Mouse (Mus musculus) lung, postnatal 0 days (tissue): ENCODE measurements around the gene Dnajc21. TPM values are rescaled to one million over a fixed set of nuclear protein-coding genes. Genes with fewer than 3 reads are reported as not detected.
A peak's percentile ranks its signal among the peaks of the same experiment; 100 is the strongest.

Experiments used
- ATAC-seq: fragments of 200-750 bp; cut with Nextera tagmentation; 2 replicates; pipeline ENCODE4 v1.8.0; 2017; ENCODE audit warnings: moderate library complexity
- DNase-seq: peaks from one replicate; pipeline ENCODE4 v3.0.0-alpha.2; 2016; ENCODE audit warnings: low spot score
- H3K27ac ChIP-seq: fragments of 300-500 bp; sonication (generic); 2 replicates; pipeline ENCODE4 v1.5.1; 2014; ENCODE audit warnings: antibody characterized with exemption, mild to moderate bottlenecking, low read length, mixed read lengths
- H3K27me3 ChIP-seq: fragments of 300-500 bp; sonication (generic); replicated peaks from 2 replicates; pipeline ENCODE4 v1.6.1; 2014; ENCODE audit warnings: low read length, mixed read lengths; ENCODE audit not compliant: insufficient read depth
- H3K36me3 ChIP-seq: fragments of 300-500 bp; sonication (generic); 2 replicates; pipeline ENCODE4 v1.6.1; 2014; ENCODE audit warnings: low read length, mixed read lengths; ENCODE audit not compliant: insufficient read depth
- H3K4me1 ChIP-seq: fragments of 300-500 bp; sonication (generic); 2 replicates; pipeline ENCODE4 v1.6.1; 2014; ENCODE audit warnings: antibody characterized with exemption, low read depth, low read length, mixed read lengths; ENCODE audit not compliant: insufficient read depth
- H3K4me2 ChIP-seq: fragments of 300-500 bp; sonication (generic); replicated peaks from 2 replicates; pipeline ENCODE4 v1.6.1; 2014; ENCODE audit warnings: low read depth, mild to moderate bottlenecking, low read length, moderate library complexity, mixed read lengths
- H3K4me3 ChIP-seq: fragments of 300-500 bp; sonication (generic); 2 replicates; pipeline ENCODE4 v1.5.1; 2014; ENCODE audit warnings: low read depth, low read length
- H3K9ac ChIP-seq: fragments of 300-500 bp; sonication (generic); replicated peaks from 2 replicates; pipeline ENCODE4 v1.6.1; 2014; ENCODE audit warnings: low read depth, mild to moderate bottlenecking
- H3K9me3 ChIP-seq: fragments of 300-500 bp; sonication (generic); 2 replicates; pipeline ENCODE4 v1.6.1; 2016; ENCODE audit warnings: low read length, mixed read lengths
- CTCF ChIP-seq: IDR thresholded peaks from 2 replicates; pipeline ENCODE4 v1.5.1; 2016; ENCODE audit warnings: antibody characterized with exemption, mild to moderate bottlenecking
- EP300 ChIP-seq: IDR thresholded peaks from 2 replicates; pipeline ENCODE4 v1.6.1; 2016; ENCODE audit warnings: antibody characterized with exemption, mild to moderate bottlenecking, control low read depth
- WGBS: fragments of 180-500 bp; shearing (Covaris S2); extraction: QIAGEN DNeasy Blood & Tissue Kit; methylation state at CpG from one replicate; pipeline ENCODE4 v1.1.7; 2014; 5-methylcytosine and 5-hydroxymethylcytosine counted together
- polyA plus RNA-seq: library from polyadenylated mRNA; unstranded; fragments of >200 nt; fragmentation: Nextera tagmentation; extraction: Ambion mirVana; gene quantifications from 2 replicates; pipeline ENCODE4 v1.2.1, GENCODE M21; 2015

Dnajc21 gene
- polyA plus RNA-seq, 1 experiment from 2014 or later = 10.0 TPM

- WGBS = under 1% methylated on average over 31 of the region's 40 CpGs
- peak; percentile 24 for DNase-seq
- peak overlapping the region; percentile 84 for H3K27ac ChIP-seq
- peak overlapping the region; percentile 84 for H3K4me2 ChIP-seq
- H3K27me3 ChIP-seq = no peaks in the 10 kb centered on the region
- no peak for TF ChIP-seq EP300
- H3K9me3 ChIP-seq = no peaks in the 10 kb centered on the region
- peaks cover 3% of the 10 kb centered on the region; the same call in 1 of the 2 replicates for H3K4me1 ChIP-seq
- H3K36me3 ChIP-seq = no peaks in the 10 kb centered on the region
- peak overlapping the region; percentile 70 for H3K4me3 ChIP-seq
- H3K9ac ChIP-seq = peak overlapping the region; percentile 70
- no peak for ATAC-seq
Observed at GRCm38 (mm10) chr15:10469641-10470150, 620 bp downstream of the Dnajc21 start.

GRCm38 (mm10) chr15:10468761-10469160, 1.6 kb downstream of the Dnajc21 start:
- H3K9ac ChIP-seq = no peak overlapping the region
- H3K4me1 ChIP-seq = peaks cover 3% of the 10 kb centered on the region
- DNase-seq (no peak), ATAC-seq (no peak)
- no peak overlapping the region for H3K4me3 ChIP-seq
- TF ChIP-seq EP300 (no peak), CTCF (no peak)
- no peaks in the 10 kb centered on the region for H3K36me3 ChIP-seq
- no peaks in the 10 kb centered on the region for H3K9me3 ChIP-seq
- no peaks in the 10 kb centered on the region for H3K27me3 ChIP-seq
- WGBS = 69% methylated on average over 3 of the region's 3 CpGs
- H3K27ac ChIP-seq = no peak overlapping the region
- no peak overlapping the region; the same call in 1 of the 2 replicates for H3K4me2 ChIP-seq

DNA sequence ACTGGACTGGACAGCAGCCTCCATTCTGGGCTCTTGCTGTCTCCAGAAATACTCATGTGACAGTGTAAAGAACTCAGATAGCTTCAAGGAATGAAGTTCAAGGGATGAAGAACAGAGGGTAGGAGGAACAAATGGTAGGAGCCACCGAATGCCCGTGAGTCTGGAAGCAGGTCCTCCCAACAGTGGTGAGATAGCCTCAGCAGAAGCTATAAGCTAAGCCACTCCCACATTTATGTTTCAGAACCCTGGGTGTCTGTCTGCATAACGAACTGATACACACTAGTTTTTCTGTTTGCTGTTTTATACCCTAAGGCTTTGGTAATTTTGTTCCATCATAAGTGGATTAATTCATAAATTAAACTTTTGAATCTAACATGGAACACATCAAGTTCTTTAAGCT, 5.6 kb downstream of the Dnajc21 start:
- H3K9me3 ChIP-seq = no peaks in the 10 kb centered on the region
- H3K27ac ChIP-seq = no peak overlapping the region
- H3K4me1 ChIP-seq = peaks cover 3% of the 10 kb centered on the region
- TF ChIP-seq CTCF (no peak), EP300 (no peak)
- no peaks in the 10 kb centered on the region for H3K27me3 ChIP-seq
- no peak for ATAC-seq
- DNase-seq = no peak
- 92% methylated on average over 3 of the region's 3 CpGs for WGBS
- H3K36me3 ChIP-seq = peaks cover 12% of the 10 kb centered on the region; the same call in 1 of the 2 replicates
- no peak overlapping the region for H3K4me3 ChIP-seq
- no peak overlapping the region for H3K4me2 ChIP-seq
- H3K9ac ChIP-seq = no peak overlapping the region

- 64% methylated on average over 5 of the region's 5 CpGs for WGBS
- ATAC-seq = no peak
- H3K27me3 ChIP-seq = no peaks in the 10 kb centered on the region
- no peak for DNase-seq
- TF ChIP-seq EP300 (no peak), CTCF (no peak)
- H3K9ac ChIP-seq = no peak overlapping the region
- no peak overlapping the region for H3K4me3 ChIP-seq
- H3K9me3 ChIP-seq = no peaks in the 10 kb centered on the region
- no peak overlapping the region for H3K4me2 ChIP-seq
- no peaks in the 10 kb centered on the region; the same call in 1 of the 2 replicates for H3K4me1 ChIP-seq
- H3K36me3 ChIP-seq = peaks cover 15% of the 10 kb centered on the region; the same call in 1 of the 2 replicates
- no peak overlapping the region for H3K27ac ChIP-seq
Observed at GRCm38 (mm10) chr15:10463555-10463954, 6.8 kb downstream of the Dnajc21 start.

GRCm38 (mm10) chr15:10460986-10461385, 9.3 kb downstream of the Dnajc21 start:
- TF ChIP-seq CTCF = no peak
- no peak for TF ChIP-seq EP300
- no peaks in the 10 kb centered on the region for H3K9me3 ChIP-seq
- no peak overlapping the region for H3K27ac ChIP-seq
- H3K27me3 ChIP-seq = no peaks in the 10 kb centered on the region
- WGBS = 62% methylated on average over 12 of the region's 12 CpGs
- H3K4me3 ChIP-seq = no peak overlapping the region
- no peak overlapping the region for H3K9ac ChIP-seq
- DNase-seq (no peak), ATAC-seq (no peak)
- no peaks in the 10 kb centered on the region; the same call in 1 of the 2 replicates for H3K4me1 ChIP-seq
- no peak overlapping the region for H3K4me2 ChIP-seq
- peaks cover 15% of the 10 kb centered on the region; the same call in 1 of the 2 replicates for H3K36me3 ChIP-seq

DNA sequence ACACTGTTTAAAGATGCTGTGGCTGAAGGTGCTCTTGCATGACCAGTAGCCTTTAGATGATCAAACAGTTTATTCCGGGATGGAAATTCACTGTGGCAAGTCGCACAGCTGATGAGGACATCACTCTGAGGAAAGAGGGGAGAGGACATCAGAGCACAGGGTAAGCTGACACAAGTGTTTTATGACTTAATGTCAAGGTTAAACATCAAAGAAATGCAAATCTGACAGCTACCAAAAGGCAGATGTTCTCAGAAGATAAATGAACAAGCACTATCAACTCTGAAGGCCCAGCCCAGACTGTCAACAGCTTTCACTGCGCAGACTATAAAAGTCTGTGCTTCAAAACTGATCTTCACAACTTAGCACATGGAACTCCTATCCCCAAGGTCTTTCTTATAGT, 23.2 kb downstream of the Dnajc21 start:
- no peaks in the 10 kb centered on the region for H3K4me1 ChIP-seq
- H3K4me2 ChIP-seq = no peak overlapping the region
- TF ChIP-seq EP300 (no peak), CTCF (no peak)
- H3K9me3 ChIP-seq = no peaks in the 10 kb centered on the region
- H3K36me3 ChIP-seq = peaks cover 19% of the 10 kb centered on the region
- H3K9ac ChIP-seq = no peak overlapping the region
- 88% methylated on average over 3 of the region's 3 CpGs for WGBS
- DNase-seq (no peak), ATAC-seq (no peak)
- H3K27me3 ChIP-seq = no peaks in the 10 kb centered on the region
- no peak overlapping the region for H3K27ac ChIP-seq
- no peak overlapping the region for H3K4me3 ChIP-seq

GRCm38 (mm10) chr15:10442275-10442674, 28.0 kb downstream of the Dnajc21 start:
- Histone ChIP-seq H3K4me2 (no peak overlapping the region), H3K4me1 (no peaks in the 10 kb centered on the region), H3K27ac (no peak overlapping the region), H3K27me3 (no peaks in the 10 kb centered on the region), H3K9me3 (no peaks in the 10 kb centered on the region), H3K9ac (no peak overlapping the region), H3K36me3 (peaks cover 4% of the 10 kb centered on the region; the same call in 1 of the 2 replicates), H3K4me3 (no peak overlapping the region)
- 91% methylated on average over 1 of the region's 1 CpGs for WGBS
- DNase-seq (no peak), ATAC-seq (no peak)
- TF ChIP-seq EP300 = no peak
- no peak for TF ChIP-seq CTCF
